Mouse (Mus musculus) heart, adult 2 months (tissue): ENCODE measurements around the gene Zdhhc7.

ENCODE experiments used
- CTCF ChIP-seq: fragments of 200-600 bp; IDR thresholded peaks from 2 replicates; pipeline ENCODE4 v1.8.1; 2022; ENCODE audit warnings: antibody characterized with exemption, mild to moderate bottlenecking, moderate library complexity
- POLR2A ChIP-seq: fragments of 200-500 bp; IDR thresholded peaks from 2 replicates; pipeline ENCODE4 v1.6.1; 2011; ENCODE audit warnings: mild to moderate bottlenecking, low read depth, low read length, control low read depth; ENCODE audit not compliant: insufficient read depth

DNA sequence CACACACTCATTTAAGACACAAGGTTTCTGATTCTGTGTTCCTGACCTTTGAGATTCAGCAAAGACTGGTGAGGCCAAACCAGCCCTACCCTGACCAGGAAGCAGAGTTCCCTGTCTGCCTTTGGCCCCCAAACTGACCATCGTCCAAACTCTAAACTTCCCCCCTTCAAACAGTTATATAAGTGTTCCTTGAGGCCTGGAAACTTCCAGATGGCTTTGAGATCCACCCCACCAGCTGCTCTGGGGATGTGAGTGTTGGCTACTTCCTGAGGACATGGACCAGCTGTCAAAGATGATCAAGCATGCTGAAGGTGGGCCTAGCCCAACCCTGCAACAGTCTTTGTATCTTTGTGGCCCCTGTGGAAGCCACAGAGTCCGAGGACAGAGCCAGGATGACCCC is 44.2 kb downstream of the Zdhhc7 start:
- TF ChIP-seq POLR2A (no peak), CTCF (no peak)
